Mouse (Mus musculus) mouse embryonic stem cell (cell line): ENCODE measurements around the gene Mapk13.
"Not testable (repeated sequence)": the region's sequence is repeated elsewhere in the genome, so short reads cannot be mapped to it uniquely, and the experiment has no call there.

Experiments
- in situ Hi-C, 2 experiments: fragments of 300-500 bp; cut with MboI; formaldehyde crosslinking; loops; 1 replicate in 1 of 2; 3 replicates in 1 of 2; pipeline ENCODE4 v1.14.3; 2019 to 2020; ENCODE audit warnings: low sequenced_read_pairs in 2 of 2, low pct_unique_long_range_greater_than_20kb in 1 of 2, mixed read lengths in 1 of 2; ENCODE audit not compliant: unreplicated experiment in 1 of 2

The Mapk13 gene

GRCm38 (mm10) chr17:28769121-28769874, at the start of gene Mapk13:
Gene Mapk13 (plus strand): TSS chr17:28769297.
- in situ Hi-C loops, result no loop called here

DNA sequence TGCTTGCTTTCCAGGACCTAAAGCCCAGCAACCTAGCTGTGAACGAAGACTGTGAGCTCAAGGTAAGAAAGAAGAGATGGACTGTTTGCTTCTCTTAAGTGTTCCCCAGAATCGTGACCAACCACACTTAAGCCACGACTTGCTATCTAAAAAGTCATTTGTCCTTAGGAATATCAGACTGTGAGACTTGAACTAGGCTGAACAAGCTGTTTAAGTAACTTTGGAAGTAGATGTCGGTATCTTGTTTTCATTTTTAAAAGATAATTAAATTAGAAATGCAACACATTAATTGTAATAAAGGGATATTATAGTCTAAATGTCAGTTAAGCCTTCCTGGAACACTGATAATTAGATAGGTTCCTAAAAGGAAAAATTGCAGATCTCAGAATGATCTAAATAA, 43.3 kb upstream of the Mapk13 start, which contains the start of gene AC170998.1:
AC170998.1 (plus strand) TSS at position 301 of the 400 bp plus-strand sequence.
- in situ Hi-C loops, result no loop called here

DNA sequence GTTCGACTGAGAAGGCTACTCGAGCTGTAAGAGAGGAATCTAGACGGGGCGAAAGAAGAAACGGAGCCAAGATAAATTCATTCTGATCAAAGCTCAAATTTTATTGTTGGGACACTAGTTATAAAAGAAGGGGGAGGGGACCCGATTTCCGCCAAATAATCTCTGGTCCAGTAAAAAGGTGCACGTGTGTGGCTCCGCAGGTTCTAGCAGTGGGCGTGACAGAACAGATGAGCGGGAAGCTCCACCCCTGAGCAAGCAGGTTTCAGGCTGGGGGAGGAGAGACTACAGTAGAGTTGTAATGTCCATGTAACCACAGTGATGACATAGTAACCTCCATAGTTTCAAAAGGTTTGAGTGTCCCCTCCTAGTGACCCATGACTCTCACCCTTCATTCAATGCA, 41.6 kb upstream of the Mapk13 start:
- in situ Hi-C loops, result not testable (repeated sequence)

- in situ Hi-C loops, result no loop called here
Observed at GRCm38 (mm10) chr17:28735317-28736105, 33.6 kb upstream of the Mapk13 start.

DNA sequence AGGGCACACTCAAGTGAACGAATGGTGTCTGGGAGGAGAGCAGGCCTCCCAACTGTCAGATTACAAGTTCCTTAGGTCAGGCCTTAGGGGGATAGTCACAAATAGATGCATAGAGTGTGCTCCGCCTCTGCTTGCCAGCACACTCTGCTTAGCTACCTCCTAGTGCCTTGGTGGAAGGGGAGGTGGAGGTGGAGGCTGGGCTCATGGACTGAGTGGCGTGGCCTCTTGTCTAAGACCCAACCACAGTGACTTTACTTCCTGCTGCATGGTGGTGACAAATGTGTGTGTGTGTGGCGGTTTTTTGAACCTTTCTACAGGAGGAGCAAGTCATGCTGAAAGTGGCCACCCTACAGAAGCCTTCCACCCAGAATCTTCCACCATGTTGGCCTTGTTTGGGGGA, 32.6 kb upstream of the Mapk13 start:
- in situ Hi-C loops, result no loop called here

- in situ Hi-C loops, result no loop called here
Observed at GRCm38 (mm10) chr17:28737973-28738372, 31.1 kb upstream of the Mapk13 start.

GRCm38 (mm10) chr17:28739244-28739643, 29.9 kb upstream of the Mapk13 start:
- in situ Hi-C loops, result no loop called here

DNA sequence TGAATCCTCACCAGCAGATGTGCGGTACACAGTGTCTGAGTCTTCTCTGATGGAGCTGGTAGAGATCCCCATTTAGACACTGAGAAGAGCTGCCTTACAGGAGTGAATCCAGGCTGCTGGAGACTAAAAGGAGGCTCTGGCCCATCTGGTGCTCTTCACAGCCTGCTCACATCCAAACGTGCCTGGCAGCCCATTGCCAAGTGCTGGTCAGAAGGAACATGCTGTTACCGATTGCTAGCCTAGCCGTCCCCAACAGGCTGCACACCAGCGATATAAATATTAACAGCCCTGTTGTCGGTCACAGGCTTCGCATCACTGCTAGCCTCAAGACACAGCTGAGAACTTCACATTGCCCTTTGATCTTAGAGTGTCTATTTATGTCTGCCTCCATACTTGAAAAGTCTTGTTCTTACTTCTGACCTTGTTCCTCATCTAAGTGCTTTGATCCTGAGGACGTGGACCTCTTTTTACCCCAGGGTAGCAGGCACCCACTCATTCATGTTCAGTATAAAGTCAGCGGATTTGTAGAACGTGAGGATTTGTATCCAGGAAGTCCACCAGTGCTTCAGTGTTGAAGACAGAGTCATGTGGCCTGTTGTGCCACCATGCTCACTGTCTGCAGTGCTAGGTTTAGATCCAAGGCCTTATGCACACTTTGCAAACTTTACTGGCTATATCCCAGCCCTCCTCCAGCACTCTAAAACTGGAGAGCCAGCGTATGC, 25.8 kb upstream of the Mapk13 start:
- in situ Hi-C loops, result loop anchor here in 1 of 2 experiments (5.0 kb wide), 1 partner anchor 41 kb away; no protein-coding TSS in a partner anchor

GRCm38 (mm10) chr17:28743916-28744315, 25.2 kb upstream of the Mapk13 start:
- in situ Hi-C loops, result loop anchor here in 1 of 2 experiments (5.0 kb wide), 1 partner anchor 42 kb away; no protein-coding TSS in a partner anchor

- in situ Hi-C loops, result no loop called here
Observed at GRCm38 (mm10) chr17:28745773-28746172, 23.3 kb upstream of the Mapk13 start.

DNA sequence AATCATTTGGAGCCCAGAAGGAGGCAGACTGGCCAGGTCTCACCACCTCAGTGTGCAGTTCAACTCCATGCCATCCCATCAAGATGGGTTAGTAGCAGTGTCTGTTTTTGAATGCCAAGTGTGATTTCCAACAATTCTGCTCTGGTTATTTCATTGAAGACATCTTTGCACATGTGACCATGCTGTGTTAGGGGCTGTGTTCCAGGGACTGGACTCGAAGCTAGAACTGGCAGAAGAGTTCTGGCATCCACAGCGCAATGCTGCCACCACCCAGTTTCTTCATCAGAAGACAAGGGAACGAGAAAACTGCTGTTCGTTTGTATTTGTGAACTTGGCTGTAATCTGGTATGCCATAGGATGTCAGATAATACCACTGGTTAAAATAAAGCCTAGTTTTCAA, 21.1 kb upstream of the Mapk13 start:
- in situ Hi-C loops, result no loop called here

DNA sequence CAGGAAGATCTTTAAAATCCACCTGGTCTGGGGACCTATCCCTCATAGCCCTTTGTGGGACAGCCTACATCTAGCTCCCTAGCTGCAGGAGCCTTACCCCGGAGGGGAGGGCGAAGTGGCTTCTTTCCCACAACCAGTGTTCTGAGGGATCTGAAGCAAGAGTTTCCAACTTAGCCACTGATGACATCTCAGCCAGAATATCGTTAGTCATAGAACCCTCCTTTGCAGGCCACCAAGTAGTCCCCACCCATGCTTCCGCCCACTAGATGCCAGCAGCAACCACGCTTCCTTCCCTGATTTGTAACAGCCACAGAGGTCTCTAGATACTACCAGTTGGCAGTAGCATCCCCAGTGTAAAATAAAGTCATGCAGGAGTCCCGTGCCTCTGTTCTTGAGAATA, 18.5 kb upstream of the Mapk13 start:
- in situ Hi-C loops, result no loop called here

GRCm38 (mm10) chr17:28756447-28756846, 12.7 kb upstream of the Mapk13 start:
- in situ Hi-C loops, result no loop called here

- in situ Hi-C loops, result no loop called here
Observed at GRCm38 (mm10) chr17:28757470-28757869, 11.6 kb upstream of the Mapk13 start.

DNA sequence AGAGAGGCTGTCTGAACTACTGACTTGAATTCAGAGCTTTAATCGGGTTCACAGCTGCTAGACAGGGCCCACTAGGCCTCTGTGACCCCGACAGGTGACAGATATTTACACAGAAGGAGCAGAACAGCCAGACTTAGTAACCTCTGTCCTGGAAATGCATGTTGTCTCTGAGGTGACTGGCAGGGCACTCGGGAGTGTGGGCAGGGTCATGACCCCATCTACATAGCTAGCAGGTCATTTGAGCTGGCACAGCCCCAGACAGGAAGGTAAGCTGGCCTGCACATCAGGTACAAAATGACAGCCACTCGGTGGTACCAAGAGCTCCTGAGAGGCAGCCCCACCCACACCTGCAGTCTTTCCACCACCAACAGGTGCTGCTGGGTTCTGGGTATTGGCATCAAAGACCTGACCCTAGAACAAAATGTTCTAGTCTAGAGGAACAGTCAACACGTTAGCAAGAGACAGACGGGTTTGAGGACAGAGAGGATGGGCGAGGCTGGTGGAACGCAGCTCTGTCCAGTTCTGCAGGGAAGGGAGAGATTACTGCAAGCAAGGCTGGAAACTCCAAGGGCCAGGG, 8.3 kb upstream of the Mapk13 start:
- in situ Hi-C loops, result no loop called here

DNA sequence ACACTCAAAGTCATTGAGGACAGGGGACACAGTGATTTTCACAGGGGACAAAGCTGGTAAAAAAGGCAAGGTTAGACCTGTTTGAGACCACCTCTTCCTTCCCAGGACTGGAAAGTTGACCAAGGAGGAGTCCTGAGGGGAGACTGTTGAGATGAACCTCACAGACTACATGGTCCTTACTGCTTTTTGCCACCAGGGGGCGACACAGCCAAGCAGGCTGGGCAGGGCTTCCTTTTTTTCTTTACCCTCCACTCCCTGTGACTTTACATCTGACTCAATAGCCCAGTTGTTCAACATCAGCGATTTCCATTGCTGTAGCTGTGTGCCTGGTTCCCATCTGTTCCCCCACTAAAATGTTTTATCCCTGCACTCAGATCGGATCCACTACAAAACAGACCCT, 7.2 kb upstream of the Mapk13 start:
- in situ Hi-C loops, result no loop called here

DNA sequence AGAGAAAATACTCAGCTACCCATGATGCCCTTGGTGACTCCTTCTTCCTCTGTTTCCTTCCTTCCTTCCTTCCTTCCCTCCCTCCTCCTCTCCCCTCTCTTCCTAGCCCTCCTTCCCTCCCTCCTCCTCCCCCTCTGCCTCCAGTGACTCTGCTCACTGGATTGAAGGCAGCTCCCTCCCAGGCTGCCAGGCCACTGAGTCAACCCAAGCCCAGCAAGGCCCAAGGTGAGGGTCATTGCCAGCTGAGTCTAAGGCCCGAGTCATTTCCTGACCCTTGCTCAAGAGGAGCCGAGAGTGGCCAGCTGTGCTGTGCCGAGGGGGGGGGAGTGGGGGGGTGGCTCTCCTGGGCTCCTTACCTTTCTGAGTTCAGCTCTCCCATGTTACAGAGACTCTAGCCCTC, 2.9 kb upstream of the Mapk13 start:
- in situ Hi-C loops, result no loop called here

GRCm38 (mm10) chr17:28766781-28767515, 2.1 kb upstream of the Mapk13 start:
- in situ Hi-C loops, result no loop called here
